Mouse (Mus musculus) layer of hippocampus, postnatal 14 days (tissue): Measurements from ENCODE around the gene Gm12248. TPM values are rescaled to one million over a fixed set of nuclear protein-coding genes. Genes with fewer than 3 reads are reported as not detected.
"Not testable (repeated sequence)": the region's sequence is repeated elsewhere in the genome, so short reads cannot be mapped to it uniquely, and the experiment has no call there.

Experiments
- DNase-seq, 2 experiments: peaks; one replicate each; pipeline ENCODE4 v3.0.0; 2021 to 2022; ENCODE audit warnings: low spot score in 2 of 2, mixed read lengths in 1 of 2
- total RNA-seq, 2 experiments: library from RNA; stranded (reverse); gene quantifications; 2 replicates each; pipeline ENCODE4 v1.2.3; 2021

Gm12248 gene
- total RNA-seq, 2 experiments from 2014 or later = not detected

GRCm38 (mm10) chr11:58102581-58103343 is 9.8 kb upstream of the Gm12248 start:
- no peak for DNase-seq

GRCm38 (mm10) chr11:58102146-58102545 is 9.2 kb upstream of the Gm12248 start:
- no peak for DNase-seq

- DNase-seq = no peak
Measured at GRCm38 (mm10) chr11:58101194-58101720, 8.3 kb upstream of the Gm12248 start.

GRCm38 (mm10) chr11:58100006-58100405 is 7.1 kb upstream of the Gm12248 start:
- no peak for DNase-seq

- not testable (repeated sequence) for DNase-seq
Measured at GRCm38 (mm10) chr11:58098366-58098720, 5.4 kb upstream of the Gm12248 start.

GRCm38 (mm10) chr11:58097621-58098365 is 4.9 kb upstream of the Gm12248 start:
- DNase-seq = no peak

GRCm38 (mm10) chr11:58096821-58097620 is 4.1 kb upstream of the Gm12248 start:
- DNase-seq = no peak

GRCm38 (mm10) chr11:58096160-58096559 is 3.2 kb upstream of the Gm12248 start:
- no peak for DNase-seq

GRCm38 (mm10) chr11:58095561-58095960 is 2.6 kb upstream of the Gm12248 start:
- DNase-seq = no peak

GRCm38 (mm10) chr11:58094766-58095165 is 1.8 kb upstream of the Gm12248 start:
- no peak for DNase-seq

- no peak for DNase-seq
Measured at GRCm38 (mm10) chr11:58092541-58092940, 393 bp downstream of the Gm12248 start.

- no peak for DNase-seq
Measured at GRCm38 (mm10) chr11:58081716-58082115, 11.2 kb downstream of the Gm12248 start.

- no peak for DNase-seq
Measured at GRCm38 (mm10) chr11:58077270-58077669, 15.7 kb downstream of the Gm12248 start.

GRCm38 (mm10) chr11:58072978-58073377 is 20.0 kb downstream of the Gm12248 start:
- no peak for DNase-seq

- DNase-seq = no peak
Measured at GRCm38 (mm10) chr11:58065025-58065424, 27.9 kb downstream of the Gm12248 start.

GRCm38 (mm10) chr11:58062586-58062985 is 30.3 kb downstream of the Gm12248 start:
- no peak for DNase-seq

- DNase-seq = not testable (repeated sequence)
Measured at GRCm38 (mm10) chr11:58061218-58061617, 31.7 kb downstream of the Gm12248 start.

GRCm38 (mm10) chr11:58059752-58060151 is 33.2 kb downstream of the Gm12248 start:
- DNase-seq = not testable (repeated sequence)

GRCm38 (mm10) chr11:58057455-58057854 is 35.5 kb downstream of the Gm12248 start:
- peak; percentile 46 to 57 for DNase-seq

GRCm38 (mm10) chr11:58046438-58046837 is 46.5 kb downstream of the Gm12248 start:
- no peak for DNase-seq

GRCm38 (mm10) chr11:58042861-58043431 is 50.0 kb downstream of the Gm12248 start:
- DNase-seq = no peak
